Mouse (Mus musculus): ENCODE measurements around the gene Iqch.

The Iqch gene

GRCm38 (mm10) chr9:63602043-63602939, at the start of gene Iqch, which contains the start of gene Aagab:
TSS of gene Iqch (minus strand) at chr9:63602493.
TSS of gene Aagab (plus strand) at chr9:63602660.
- DNase-seq: peak; percentile 96

- DNase-seq: peak; percentile 33
These were observed 49.3 kb upstream of the Iqch start for GRCm38 (mm10) chr9:63651594-63651993.

- peak; percentile 43 for DNase-seq
These were observed 48.6 kb upstream of the Iqch start for GRCm38 (mm10) chr9:63650905-63651304.

DNA sequence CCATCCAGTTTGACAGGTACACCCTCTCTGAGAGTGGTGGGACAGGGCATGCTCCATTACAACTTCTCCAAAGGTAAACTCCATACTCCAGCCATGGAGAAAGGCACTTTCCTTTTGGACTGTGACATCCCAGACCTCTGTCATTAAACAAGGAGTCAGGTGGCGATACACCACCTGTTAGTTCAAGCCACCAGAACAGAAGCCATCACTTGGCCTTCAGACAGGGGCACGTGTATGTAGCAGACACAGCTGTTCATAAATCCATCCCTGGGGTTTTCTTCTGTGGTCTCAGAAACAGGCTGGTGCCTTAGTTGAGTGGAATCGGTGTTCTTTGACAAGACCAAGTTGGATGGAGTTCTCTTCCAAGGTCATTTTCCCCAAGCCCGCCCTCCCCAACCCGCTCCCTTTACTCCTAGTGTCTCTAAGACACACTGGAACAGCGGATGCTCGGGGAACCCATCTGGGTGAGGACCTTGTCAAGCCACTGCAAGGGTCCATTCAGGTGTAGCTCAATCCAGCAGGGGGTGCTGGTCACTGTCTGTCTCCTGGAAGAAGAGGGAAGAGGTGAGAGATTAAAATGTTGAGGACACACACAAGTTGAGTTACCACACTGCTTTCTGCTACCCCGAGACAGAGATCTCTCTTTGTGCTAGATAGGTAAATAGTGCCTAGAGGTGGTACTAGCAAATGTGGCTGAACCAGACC, 47.7 kb upstream of the Iqch start:
- peak; percentile 60 for DNase-seq

DNA sequence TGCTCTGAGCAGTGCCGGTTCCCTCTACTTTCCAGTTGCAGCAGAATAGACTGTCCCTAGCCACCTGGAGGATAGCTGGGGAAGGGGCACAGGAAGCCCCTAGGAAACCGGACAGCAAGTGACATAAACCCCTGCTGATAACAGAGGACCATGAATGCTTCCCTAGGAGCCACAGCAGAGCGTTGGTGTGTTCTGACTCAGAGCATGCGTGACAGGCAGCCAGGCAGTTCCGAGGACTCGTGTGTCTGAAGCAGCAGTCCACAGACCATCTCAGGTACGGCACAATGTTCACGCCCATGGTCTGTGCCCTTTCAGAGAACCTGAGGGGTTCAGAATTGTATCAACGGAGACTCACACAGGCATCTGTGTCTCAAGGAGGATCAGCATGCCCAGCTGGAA, 46.2 kb upstream of the Iqch start:
- DNase-seq: no peak

GRCm38 (mm10) chr9:63647581-63648519, 45.6 kb upstream of the Iqch start:
- peak; percentile 42 for DNase-seq

DNA sequence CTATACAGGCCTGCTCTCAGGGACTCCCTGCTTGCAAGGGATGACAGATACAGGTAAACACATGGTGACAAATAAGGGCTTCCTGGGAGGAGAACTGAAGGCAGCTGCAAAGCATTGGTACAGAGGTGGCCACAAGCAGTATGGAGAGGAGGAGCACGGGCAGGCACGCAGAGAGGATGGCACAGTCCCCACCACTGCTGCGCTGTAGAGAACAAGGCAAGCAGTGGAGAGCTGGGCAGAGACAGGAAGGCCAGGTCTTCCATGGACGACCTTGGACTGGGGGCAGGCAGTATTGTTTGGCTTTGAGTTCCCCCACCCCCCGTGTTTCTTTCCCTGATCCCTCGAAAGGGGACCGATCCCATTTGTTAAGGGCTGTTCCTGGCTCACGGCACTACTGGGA, 42.8 kb upstream of the Iqch start:
- no peak for DNase-seq

DNA sequence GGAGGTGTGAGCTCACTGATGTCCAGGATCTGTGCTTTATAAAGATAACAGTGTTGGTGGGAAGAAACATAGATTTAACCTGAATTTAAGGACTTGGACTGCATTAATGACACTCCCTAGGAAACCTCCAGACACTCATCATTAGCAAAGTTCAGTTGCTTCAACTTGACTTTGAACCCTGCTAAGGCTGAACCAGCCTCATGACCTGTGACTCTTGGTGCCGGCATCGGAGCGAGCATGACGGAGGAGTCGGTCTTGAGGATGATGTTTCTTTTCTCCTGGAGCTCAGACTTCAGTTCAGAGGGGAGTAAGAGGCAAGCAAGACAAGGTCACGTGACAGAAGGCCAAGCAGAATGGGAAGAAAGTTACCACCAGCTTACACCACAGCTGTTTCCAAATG, 41.7 kb upstream of the Iqch start:
- no peak for DNase-seq

DNA sequence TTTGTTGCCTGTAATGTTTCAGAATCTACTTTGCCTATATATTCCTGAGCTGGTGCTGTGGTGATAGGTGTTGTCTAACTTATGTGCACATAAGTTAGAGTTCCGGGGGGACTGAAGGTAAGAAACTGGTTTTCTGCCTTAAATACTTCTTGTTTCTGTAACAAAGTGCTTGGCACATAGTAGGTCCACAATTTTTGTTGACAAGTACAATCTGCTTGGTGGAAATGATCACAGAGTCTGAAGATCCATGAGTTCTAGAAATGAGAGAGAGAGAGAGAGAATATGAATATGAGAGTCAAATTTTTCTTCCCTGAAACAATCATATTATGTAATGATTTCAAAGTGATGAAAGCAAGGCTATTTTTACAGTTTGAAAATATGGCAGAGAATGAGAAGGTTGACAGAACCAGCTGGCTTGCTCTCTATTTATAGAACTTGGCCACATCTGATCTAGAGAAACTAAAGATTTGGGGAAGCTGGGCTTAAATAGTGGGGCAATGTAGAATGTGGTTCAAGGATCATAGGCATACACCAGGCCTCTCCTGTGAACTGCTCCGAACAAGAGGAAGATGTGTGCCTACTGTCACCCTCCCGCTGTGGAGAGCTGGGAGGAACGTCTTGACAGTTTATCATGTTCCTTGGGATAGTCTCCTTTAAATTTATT, 39.8 kb upstream of the Iqch start:
- no peak for DNase-seq

- DNase-seq: no peak
These were observed 33.8 kb upstream of the Iqch start for GRCm38 (mm10) chr9:63636113-63636512.

DNA sequence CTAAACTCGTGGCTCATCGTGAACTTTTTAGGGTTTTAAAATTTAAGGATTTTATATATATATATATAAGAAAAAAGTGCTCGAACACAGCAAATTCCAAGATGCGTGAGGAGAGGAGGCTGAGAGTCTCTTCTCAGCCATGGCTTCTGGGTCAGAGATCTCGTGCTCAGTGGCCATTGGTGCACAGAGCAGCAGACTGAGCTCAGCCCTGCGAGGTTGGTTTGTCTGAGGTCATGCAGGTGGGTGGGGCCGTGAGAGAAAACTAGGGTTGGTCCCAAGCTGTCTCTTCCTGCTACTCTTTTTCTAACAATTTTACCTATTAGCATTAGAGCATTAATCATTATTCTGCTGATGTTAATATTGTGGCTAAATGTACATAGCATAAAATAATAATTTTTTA, 31.0 kb upstream of the Iqch start:
- DNase-seq: no peak

GRCm38 (mm10) chr9:63632924-63633323, 30.6 kb upstream of the Iqch start:
- DNase-seq: peak; percentile 64

- DNase-seq: no peak
These were observed 29.8 kb upstream of the Iqch start for GRCm38 (mm10) chr9:63632045-63632444.

DNA sequence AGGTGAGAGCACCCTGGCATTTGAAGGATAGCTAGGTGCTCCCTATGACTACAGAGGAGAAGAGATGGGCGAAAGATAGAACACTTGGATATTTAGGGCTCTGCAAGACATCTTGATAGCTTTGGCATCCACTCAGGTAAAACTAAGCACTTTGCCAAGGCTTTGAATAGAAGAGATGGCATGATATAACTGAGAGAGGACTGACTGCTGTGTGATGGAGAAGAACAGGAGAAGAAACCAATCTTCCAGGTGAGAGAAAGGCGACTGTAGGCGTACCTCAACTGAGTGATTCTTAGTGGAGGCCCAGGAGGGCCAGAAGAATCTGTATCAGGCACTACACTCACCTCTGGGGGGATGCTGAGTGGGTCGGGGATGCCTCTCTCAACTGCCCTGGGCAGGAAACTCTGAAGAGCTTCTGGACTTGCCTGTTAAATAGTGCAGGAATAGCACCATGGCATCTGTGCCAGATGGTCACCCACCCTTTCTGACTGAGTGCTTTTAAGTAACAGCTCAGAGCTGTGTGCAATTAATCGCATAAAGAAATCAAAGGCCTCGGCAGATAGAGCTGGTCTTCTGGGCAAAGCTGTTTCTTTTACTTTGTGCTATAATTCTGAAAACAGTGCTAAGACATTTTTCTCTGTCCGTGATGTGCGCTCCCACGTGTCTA, 22.9 kb upstream of the Iqch start:
- DNase-seq: no peak

- DNase-seq: no peak
These were observed 21.7 kb upstream of the Iqch start for GRCm38 (mm10) chr9:63623895-63624569.

GRCm38 (mm10) chr9:63617967-63618366, 15.7 kb upstream of the Iqch start:
- no peak for DNase-seq

- DNase-seq: peak; percentile 43
These were observed 12.0 kb upstream of the Iqch start for GRCm38 (mm10) chr9:63614018-63614985.

DNA sequence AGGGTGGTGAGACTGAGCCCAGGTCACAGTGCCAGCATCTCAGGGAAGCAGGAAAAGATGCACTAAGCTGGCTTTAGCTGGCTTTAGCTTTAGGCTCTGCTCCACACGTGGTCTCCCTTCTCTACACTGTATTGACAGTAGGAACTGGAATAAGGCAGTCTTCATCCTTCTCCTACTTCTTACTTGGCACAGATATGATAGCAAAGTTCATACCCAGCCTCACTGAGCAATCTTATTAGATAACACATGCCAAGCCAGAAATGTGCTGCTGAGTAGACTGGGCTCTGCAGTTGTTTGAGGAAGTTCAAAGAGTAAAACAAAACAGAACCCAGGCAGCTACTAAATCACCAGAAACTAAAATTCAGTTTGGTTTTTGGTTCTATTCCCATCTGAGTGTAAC, 11.3 kb upstream of the Iqch start:
- DNase-seq: peak; percentile 15

DNA sequence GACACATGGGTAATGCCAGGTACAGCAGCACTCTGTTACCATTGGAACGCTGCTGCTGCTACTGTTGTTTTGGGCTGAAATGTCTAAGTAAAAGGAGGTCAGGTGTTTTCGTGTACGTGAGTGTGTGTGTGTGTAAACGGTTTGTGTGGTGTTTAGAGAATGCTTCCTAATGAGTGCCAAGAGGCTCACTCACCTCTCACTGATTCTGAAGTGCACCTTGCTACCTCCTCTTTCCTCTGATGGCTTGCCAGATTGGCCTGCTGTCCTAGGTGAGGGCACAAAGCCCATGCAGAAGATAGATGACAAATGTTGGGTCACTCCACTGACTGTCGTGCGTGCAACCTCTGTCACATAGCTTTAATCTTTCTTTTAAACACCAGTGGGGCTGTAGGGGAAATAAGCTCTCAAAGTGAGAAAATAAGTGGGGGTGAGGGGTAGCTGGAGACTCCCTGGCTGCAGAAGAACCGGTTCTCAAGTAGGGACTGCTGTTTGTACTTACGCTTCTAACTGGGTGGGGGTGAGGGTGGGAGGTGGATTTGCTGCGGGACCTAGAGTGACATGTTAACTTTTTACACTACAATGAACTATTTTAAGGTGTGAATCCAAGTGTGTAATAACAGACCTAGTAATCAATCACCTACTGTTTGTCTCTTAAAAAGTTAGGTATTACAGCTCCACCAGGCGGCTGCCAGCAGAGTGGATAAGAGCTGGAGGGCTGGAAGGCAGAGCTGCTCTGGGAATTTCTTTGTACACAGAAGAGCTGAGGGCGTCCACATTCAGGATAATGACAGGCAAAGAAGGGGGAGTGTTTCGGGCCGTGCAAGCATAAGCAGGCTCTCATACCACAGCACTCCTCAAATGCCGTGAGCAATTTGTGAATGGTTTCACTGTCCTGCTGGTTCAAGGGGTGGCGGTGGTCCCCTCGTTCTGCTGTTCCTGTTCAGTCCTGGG, 10.5 kb upstream of the Iqch start:
- peak; percentile 41 for DNase-seq

Data from lung, postnatal 36 days (tissue).